Mouse (Mus musculus) lung, postnatal 0 days (tissue): ENCODE data around the gene Sectm1b.

Experiments used
- CTCF ChIP-seq: IDR thresholded peaks from 2 replicates; pipeline ENCODE4 v1.5.1; 2016; ENCODE audit warnings: antibody characterized with exemption, mild to moderate bottlenecking
- EP300 ChIP-seq: IDR thresholded peaks from 2 replicates; pipeline ENCODE4 v1.6.1; 2016; ENCODE audit warnings: antibody characterized with exemption, mild to moderate bottlenecking, control low read depth

DNA sequence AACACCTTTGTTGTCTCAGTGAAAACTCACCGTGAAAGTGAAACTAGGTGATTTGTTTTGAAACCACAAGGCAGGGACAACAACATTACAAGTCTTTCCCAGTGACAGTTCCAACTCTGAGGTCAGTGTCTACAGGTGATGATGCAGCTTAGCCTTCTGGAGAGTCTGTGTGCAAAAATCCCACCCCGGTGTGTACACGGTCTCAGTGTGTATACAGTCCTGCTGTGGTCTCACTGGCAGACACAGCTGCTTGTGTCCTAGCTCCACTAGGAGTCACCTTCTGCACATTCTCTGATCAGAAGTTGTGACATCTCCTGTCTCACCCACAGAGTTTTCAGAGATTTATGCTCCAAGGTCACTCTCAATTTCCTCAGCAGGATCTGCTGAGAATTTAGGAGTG, 828 bp upstream of the Sectm1b start:
- TF ChIP-seq CTCF, result peak; percentile 52
- TF ChIP-seq EP300, result no peak
